Mouse (Mus musculus): ENCODE results near the gene Prkce. TPM values are rescaled to one million over a fixed set of nuclear protein-coding genes. Genes with fewer than 3 reads are reported as not detected.

Prkce gene
- polyA plus RNA-seq, 1 experiment from 2014 or later, result 5.2 TPM

DNA sequence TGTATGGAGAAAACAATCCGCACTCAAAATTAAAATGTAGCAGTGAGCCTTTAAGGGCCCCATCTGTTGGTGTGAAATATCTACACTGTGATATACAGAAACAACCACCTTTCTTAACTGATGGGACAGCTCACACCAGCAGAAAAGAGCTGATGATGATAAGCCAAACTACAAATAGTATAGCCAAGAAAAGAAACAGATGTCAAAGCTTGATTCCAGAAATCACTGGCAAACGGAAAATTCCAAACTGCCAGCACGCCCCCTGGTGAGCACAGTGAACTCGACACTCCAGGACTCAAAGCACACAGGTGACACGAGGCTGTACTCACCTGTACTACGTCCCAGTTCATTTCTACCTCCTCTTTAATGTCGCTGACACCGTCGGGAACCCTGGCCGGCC lies 31.8 kb upstream of the Prkce start:
- no peaks in the 10 kb centered on the region for H3K4me1 ChIP-seq (replicated peaks; ENCODE audit: control insufficient read depth, insufficient read depth, low read length)
- H3K9ac ChIP-seq (ENCODE audit: low read depth, low read length), result no peak overlapping the region
- WGBS, result 82% methylated on average over 10 of the region's 10 CpGs
- ATAC-seq, result no peak
- H3K4me2 ChIP-seq (replicated peaks; ENCODE audit: low read depth), result no peak overlapping the region
- no peaks in the 10 kb centered on the region for H3K9me3 ChIP-seq (ENCODE audit: control insufficient read depth)
- H3K36me3 ChIP-seq (ENCODE audit: control insufficient read depth, insufficient read depth), result peaks cover 18% of the 10 kb centered on the region; the same call in 1 of the 2 replicates
- no peak overlapping the region for H3K27ac ChIP-seq (ENCODE audit: low read depth, low read length)
- no peaks in the 10 kb centered on the region for H3K27me3 ChIP-seq (replicated peaks; ENCODE audit: control insufficient read depth, insufficient read depth, low read length)
- H3K4me3 ChIP-seq (ENCODE audit: low read depth, low read length), result no peak overlapping the region
- TF ChIP-seq CTCF (IDR thresholded peaks at IDR 0.05; ENCODE audit: low read depth), result peak; percentile 42

DNA sequence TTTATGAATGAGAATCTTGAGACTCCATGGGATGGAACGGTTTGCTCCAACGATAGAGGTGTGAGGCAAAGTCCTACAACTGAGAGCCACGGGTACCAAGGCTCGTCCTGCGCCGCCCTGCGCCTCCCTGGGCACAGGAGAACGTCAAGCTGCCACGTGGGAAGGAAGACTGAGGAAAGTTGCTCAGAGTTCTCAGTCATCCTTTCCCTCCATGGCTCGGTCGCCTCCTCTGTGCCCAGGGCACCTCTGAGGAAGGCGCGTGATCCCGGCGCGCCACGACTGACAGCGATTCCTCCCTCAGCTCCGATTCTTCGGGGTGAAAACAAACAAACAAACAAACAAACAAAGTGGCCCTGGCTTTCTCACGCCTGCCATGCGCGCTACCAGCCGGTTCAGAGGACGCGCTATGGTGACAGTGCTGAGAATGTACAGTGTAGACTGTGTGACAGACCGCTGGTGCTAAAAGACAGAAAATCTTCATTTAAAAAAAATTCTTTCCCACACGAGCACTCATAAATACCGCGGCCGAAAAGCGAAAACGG lies 23.0 kb upstream of the Prkce start:
- Histone ChIP-seq H3K27ac (ENCODE audit: low read depth, low read length) (no peak overlapping the region), H3K4me3 (ENCODE audit: low read depth, low read length) (peak overlapping the region; percentile 68), H3K4me2 (replicated peaks; ENCODE audit: low read depth) (peak overlapping the region; percentile 80), H3K27me3 (replicated peaks; ENCODE audit: control insufficient read depth, insufficient read depth, low read length) (no peaks in the 10 kb centered on the region), H3K9ac (ENCODE audit: low read depth, low read length) (peak overlapping the region; percentile 50), H3K9me3 (ENCODE audit: control insufficient read depth) (no peaks in the 10 kb centered on the region), H3K4me1 (replicated peaks; ENCODE audit: control insufficient read depth, insufficient read depth, low read length) (peaks cover 4% of the 10 kb centered on the region; the same call in 1 of the 2 replicates), H3K36me3 (ENCODE audit: control insufficient read depth, insufficient read depth) (no peaks in the 10 kb centered on the region)
- TF ChIP-seq CTCF (IDR thresholded peaks at IDR 0.05; ENCODE audit: low read depth), result no peak
- ATAC-seq, result peak; percentile 74
- WGBS, result under 1% methylated on average over 33 of the region's 33 CpGs

DNA sequence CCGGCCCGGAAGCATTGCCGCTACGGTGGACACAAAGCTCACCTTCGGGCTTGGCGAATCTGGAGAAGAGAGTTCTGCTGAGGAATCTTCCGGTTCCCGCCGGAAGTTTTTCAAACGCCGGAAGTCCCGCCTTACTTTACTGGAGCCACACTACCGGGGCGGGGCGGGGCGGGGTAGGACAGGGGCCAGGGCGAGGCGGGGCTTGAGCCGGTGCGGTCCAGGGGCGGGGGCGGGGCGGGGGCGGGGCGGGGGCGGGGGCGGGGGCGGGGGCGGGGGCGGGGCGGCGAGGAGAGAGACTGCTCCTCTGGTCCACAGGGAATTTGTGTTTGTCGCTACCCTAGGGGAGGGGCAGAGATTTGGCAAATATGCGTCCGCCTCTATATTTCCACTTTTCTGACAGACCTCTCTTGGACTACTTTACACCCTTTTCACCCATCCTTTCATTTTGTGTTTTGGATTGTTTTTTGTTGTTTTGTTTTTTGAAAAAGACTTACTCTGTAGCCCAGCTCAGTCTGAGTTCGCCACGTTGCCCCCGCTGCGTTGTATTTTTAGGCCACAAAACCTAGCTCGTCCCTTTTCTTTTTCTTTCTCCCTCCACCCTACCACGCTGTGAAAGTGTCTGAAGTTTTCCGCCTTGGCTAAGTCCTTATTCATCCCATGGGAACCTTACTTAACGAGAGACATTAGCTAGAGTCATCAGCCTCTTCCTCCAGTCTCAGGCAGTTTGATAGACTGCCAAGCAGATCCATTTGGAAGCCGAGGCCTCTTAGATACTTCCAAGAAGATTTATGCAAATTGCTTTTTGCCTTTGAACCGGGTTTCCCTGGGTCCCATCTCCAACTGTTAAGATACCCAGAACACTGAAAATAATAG lies 22.3 kb upstream of the Prkce start, which contains the start of gene Srbd1:
Gene Srbd1, minus strand, starts transcription at position 97 of the 873 bp plus-strand sequence.
- no peak within 1 kb of the TSS for H3K27ac ChIP-seq (ENCODE audit: low read depth, low read length)
- H3K4me2 ChIP-seq (replicated peaks; ENCODE audit: low read depth), result peak within 1 kb of the TSS; percentile 80
- WGBS, result 4% methylated on average over 29 of the region's 45 CpGs

DNA sequence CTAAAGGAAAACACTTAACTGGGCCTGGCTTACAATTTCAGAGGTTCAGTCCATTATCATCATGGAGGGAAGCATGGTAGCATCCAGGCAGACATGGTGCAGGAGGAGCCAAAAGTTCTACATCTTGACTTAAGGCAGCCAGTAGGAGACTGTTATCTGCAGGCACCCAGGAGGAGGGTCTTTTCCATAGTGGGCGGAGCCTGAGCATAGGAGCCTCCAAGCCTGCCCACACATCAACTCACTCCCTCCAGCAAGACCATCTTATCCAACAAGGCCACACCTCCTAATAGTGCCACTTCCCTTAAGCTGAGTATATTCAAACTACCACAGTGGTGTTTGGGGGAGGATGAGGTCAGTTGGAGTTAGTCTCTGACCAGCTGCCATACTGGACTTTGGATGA lies 17.9 kb upstream of the Prkce start:
- 0 out of 2 replicates have a peak, but pooled peaks cover 4% of the 10 kb centered on the region for H3K9me3 ChIP-seq (ENCODE audit: control insufficient read depth)
- 95% methylated on average over 1 of the region's 1 CpGs for WGBS
- H3K27me3 ChIP-seq (replicated peaks; ENCODE audit: control insufficient read depth, insufficient read depth, low read length), result no peaks in the 10 kb centered on the region
- H3K27ac ChIP-seq (ENCODE audit: low read depth, low read length), result no peak overlapping the region
- no peak overlapping the region for H3K9ac ChIP-seq (ENCODE audit: low read depth, low read length)
- no peak for TF ChIP-seq CTCF (IDR thresholded peaks at IDR 0.05; ENCODE audit: low read depth)
- peaks cover 4% of the 10 kb centered on the region; the same call in 1 of the 2 replicates for H3K4me1 ChIP-seq (replicated peaks; ENCODE audit: control insufficient read depth, insufficient read depth, low read length)
- H3K4me3 ChIP-seq (ENCODE audit: low read depth, low read length), result no peak overlapping the region
- H3K4me2 ChIP-seq (replicated peaks; ENCODE audit: low read depth), result no peak overlapping the region
- ATAC-seq, result no peak
- H3K36me3 ChIP-seq (ENCODE audit: control insufficient read depth, insufficient read depth), result no peaks in the 10 kb centered on the region

More for the DNA sequence above, 22.3 kb upstream of the Prkce start, which contains the start of gene Srbd1:
- peak within 1 kb of the TSS; percentile 68 for H3K4me3 ChIP-seq (ENCODE audit: low read depth, low read length)
- H3K9me3 ChIP-seq (ENCODE audit: control insufficient read depth), result no peaks in the 10 kb centered on the region
- peaks cover 4% of the 10 kb centered on the region; the same call in 1 of the 2 replicates for H3K4me1 ChIP-seq (replicated peaks; ENCODE audit: control insufficient read depth, insufficient read depth, low read length)
- H3K36me3 ChIP-seq (ENCODE audit: control insufficient read depth, insufficient read depth), result no peaks in the 10 kb centered on the region
- no peaks in the 10 kb centered on the region for H3K27me3 ChIP-seq (replicated peaks; ENCODE audit: control insufficient read depth, insufficient read depth, low read length)
- peak within 1 kb of the TSS; percentile 50 for H3K9ac ChIP-seq (ENCODE audit: low read depth, low read length)
- ATAC-seq, result peak; percentile 96
- no peak for TF ChIP-seq CTCF (IDR thresholded peaks at IDR 0.05; ENCODE audit: low read depth)

DNA sequence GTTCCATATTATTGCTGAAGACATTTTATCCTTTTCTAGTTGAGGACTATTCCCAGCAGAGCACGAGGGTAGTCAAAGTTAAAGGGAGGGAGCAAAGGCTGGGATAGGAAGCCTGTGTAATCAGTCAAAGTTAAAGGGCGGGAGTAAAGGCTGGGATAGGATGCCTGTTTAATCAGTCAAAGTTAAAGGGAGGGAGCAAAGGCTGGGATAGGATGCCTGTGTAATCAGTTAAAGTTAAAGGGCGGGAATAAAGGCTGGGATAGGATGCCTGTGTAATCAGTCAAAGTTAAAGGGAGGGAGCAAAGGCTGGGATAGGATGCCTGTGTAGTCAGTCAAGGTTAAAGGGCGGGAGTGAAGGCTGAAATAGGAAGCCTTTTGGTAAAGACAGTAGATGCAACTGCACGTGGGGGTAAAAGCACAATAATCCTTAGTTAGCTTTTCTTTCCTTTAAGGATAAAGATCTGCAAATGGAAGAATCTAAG lies 16.7 kb upstream of the Prkce start:
- WGBS, result 15% methylated on average over 5 of the region's 5 CpGs
- Histone ChIP-seq H3K27me3 (replicated peaks; ENCODE audit: control insufficient read depth, insufficient read depth, low read length) (no peaks in the 10 kb centered on the region), H3K9ac (ENCODE audit: low read depth, low read length) (no peak overlapping the region), H3K4me3 (ENCODE audit: low read depth, low read length) (no peak overlapping the region), H3K9me3 (ENCODE audit: control insufficient read depth) (0 out of 2 replicates have a peak, but pooled peaks cover 4% of the 10 kb centered on the region), H3K36me3 (ENCODE audit: control insufficient read depth, insufficient read depth) (no peaks in the 10 kb centered on the region), H3K4me1 (replicated peaks; ENCODE audit: control insufficient read depth, insufficient read depth, low read length) (no peaks in the 10 kb centered on the region), H3K4me2 (replicated peaks; ENCODE audit: low read depth) (no peak overlapping the region), H3K27ac (ENCODE audit: low read depth, low read length) (no peak overlapping the region)
- ATAC-seq, result peak; percentile 91
- no peak for TF ChIP-seq CTCF (IDR thresholded peaks at IDR 0.05; ENCODE audit: low read depth)

DNA sequence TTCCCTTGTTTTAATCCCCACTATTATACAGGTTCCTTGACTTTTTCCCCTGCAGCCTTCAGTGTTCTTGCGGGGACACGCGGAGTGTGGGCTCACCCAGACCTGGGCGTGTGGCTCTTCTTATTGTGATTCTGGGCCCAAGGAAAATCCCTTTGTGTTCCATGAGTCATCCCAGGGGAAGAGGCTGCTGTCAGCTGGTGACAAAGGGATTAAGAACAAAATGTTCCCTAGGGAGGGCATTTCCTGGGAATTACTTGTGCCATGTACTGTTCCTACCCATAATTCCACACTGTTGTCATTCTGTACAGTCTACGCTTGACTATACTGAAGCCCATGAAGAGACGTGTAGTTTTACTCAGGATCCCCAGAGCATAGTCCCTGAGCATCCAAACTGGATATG lies 10.6 kb upstream of the Prkce start:
- 80% methylated on average over 6 of the region's 6 CpGs for WGBS
- TF ChIP-seq CTCF (IDR thresholded peaks at IDR 0.05; ENCODE audit: low read depth), result no peak

More for the DNA sequence above, 10.6 kb upstream of the Prkce start:
- Histone ChIP-seq H3K4me2 (replicated peaks; ENCODE audit: low read depth) (no peak overlapping the region), H3K4me3 (ENCODE audit: low read depth, low read length) (no peak overlapping the region), H3K9ac (ENCODE audit: low read depth, low read length) (no peak overlapping the region), H3K4me1 (replicated peaks; ENCODE audit: control insufficient read depth, insufficient read depth, low read length) (no peaks in the 10 kb centered on the region), H3K9me3 (ENCODE audit: control insufficient read depth) (0 out of 2 replicates have a peak, but pooled peaks cover 4% of the 10 kb centered on the region), H3K27ac (ENCODE audit: low read depth, low read length) (no peak overlapping the region), H3K36me3 (ENCODE audit: control insufficient read depth, insufficient read depth) (no peaks in the 10 kb centered on the region), H3K27me3 (replicated peaks; ENCODE audit: control insufficient read depth, insufficient read depth, low read length) (no peaks in the 10 kb centered on the region)
- ATAC-seq, result no peak
